Mouse (Mus musculus): Measurements from ENCODE around the gene Hspb9.

Hspb9 gene

DNA sequence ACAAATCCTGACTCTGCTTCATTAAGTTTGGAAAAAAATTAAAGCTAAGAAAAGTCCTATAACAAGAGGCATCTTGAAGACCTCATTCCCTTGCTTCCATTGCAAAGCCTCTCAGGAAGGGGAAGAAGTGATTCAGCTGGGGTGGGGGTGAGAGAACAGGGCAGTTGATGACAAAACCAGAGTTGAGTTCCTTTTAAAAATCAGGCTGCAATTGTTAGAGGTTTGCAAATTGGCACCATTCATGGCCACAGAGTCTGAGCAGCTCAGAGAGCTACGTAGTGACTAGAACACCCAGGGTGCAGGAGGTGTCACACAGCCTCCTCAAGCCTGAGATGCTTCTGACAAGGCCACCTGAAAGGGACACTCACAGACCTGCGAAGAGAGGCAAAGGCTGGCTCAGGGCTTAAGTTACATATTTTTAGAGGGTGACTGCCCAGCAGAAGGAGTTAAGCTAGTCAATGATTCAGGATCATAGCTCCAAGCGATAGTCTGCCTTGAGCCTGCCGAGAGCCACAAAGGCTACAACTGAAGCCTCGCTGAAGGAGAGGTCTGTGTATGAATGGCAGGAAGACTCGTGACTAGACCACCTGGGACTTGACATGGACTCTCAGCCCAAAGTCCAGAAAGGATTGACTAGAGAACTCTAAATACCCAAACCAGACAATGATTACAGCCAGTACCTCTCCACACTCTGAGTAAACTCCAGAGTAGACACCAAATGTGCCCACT, 17.0 kb downstream of the Hspb9 start:
- no peak for DNase-seq (ENCODE audit: low spot score)

DNA sequence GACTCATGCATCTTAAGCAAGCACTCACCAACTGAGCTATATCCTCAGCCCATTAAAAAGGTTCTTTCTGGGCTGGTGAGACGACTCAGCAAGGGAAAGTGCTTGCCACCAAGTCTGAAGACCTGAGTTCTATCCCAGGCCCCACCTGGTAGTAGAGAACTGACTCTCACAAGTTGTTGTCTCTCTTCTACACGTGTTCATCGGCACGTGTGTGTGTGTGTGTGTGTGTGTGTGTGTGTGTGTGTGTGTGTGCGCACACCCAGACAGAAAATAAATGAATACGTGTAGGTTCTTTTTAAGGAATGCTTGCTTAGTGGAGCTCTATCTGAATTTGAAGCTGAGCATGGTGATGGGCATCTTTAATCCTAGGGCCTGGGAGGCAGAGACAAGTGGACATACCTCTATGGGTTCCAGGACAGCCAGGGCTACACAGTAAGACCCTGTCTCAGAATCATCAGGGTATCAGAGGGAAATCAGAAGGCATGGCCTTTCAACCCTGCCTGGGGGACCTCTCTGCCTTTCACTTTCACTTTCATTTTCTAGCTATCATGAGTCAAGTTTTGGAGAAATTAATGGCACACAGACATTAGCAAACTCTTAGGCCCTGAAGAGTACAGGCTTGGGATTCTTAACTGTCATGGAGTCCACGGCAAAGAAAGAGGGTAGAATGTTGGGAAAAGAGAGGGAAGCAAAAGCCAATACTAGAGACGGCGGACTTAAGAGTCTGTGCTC, 21.6 kb downstream of the Hspb9 start:
- DNase-seq (ENCODE audit: low spot score): no peak

DNA sequence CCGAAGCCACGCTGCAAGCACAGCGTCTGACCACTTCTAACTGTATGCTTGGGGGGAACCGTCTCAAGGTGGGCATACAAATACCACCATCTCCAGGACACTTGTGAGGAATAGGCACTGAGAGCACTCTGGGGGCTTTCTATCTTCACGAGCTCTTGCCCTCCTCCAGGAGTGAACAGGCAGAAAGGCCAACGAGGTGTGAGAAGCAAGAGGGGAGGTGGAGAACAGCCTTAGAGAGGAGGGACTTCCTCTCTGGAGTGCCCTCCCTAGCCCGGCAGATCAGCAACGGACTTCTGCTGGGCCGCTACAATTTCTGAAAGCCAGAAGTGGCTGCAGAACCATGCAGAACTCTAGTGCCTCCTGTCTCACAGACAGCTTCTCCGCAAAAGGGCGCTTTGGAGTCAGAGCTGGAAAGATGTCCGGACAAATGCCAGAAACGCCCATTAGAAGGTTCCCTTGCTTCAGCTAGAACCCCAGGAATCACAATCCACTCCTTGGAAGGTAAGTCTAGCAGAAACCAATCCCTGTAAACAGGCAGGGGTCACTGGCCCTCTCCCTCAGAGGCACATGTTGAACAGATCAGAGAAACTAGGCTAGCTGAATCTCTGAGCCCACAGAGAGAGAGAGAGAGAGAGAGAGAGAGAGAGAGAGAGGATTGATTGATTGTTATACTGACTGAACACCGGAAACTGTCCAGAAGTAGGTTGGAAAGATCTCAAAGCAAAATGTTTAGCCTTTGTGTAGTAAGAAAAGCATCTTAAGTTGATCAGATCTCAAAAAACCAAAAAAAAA, 22.5 kb downstream of the Hspb9 start:
- no peak for DNase-seq (ENCODE audit: low spot score)

DNA sequence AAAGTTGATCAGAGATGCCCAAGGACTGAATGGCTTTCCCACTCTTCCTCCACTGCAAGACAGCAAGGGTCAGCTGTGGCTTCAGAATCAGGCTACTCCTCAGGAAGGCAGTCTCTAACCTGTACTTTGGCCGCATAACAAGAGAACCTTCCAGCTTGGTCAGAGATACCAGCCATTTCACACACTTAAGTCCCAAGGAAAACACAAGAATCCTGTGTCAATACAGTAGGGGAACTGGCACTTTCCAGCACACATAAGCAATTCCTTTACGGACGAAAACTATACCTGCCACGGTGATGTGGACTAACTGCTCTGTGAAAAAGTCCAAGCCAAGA, 23.1 kb downstream of the Hspb9 start:
- no peak for DNase-seq (ENCODE audit: low spot score)

DNA sequence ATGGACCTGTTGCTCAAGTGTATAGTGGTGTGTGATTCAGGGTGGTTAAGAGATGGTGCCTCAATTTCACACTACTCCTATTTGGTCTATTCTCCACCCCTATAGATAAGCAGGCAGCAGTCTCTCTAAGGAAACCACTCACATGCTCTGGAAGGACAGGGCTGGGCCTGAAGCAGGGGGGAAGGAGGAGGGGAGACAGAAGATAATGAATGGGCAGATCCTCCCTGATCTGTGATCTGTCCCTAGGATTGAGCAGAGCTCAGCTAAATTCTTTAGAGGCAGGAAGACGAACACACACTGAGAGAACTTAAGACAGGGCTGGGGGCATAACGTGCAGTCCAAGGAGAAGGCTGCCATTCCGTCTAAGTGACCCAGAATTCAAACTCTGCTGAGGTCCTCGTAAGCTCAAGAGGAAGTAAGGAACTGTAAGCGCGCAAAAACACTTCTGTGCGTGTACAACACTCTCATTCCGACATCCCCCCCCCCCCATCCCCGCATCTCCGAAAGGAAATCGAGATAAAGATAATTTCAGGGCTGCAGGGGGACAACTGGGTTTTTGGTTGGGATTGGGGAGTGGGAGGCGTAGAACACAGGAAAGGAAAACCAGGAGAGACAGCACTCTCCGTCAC, 23.6 kb downstream of the Hspb9 start:
- DNase-seq (ENCODE audit: low spot score): no peak

DNA sequence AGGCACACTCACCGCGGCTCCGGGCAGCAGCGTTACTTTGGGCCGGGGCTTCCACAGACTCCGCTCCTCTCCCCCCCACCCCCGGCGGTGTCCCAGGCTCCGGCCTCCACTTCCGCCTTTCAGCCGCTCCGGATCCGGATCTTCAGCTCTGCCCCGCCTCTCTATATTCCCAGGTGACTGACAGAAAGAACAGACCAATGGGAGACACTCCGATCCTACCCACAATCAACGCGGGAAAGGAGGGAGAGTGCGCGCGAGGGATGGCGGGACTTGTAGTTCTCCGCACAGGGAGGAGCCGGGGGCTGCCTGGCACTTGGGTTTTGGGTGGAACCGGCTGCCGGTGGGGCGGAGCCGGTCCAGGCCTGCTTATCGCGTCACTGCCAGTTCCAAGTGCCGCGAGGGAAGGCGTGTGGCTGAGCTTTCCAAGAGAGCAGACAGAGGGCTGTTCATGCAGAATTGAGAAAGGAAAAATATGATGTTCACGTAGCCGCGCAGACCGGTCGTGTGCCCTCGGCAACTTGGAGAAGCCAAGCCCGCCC, 24.5 kb downstream of the Hspb9 start, which contains the start of gene Rab5c:
Gene Rab5c (minus strand): TSS at position 150 of the 539 bp plus-strand sequence.
- DNase-seq (ENCODE audit: low spot score): peak; percentile 99

DNA sequence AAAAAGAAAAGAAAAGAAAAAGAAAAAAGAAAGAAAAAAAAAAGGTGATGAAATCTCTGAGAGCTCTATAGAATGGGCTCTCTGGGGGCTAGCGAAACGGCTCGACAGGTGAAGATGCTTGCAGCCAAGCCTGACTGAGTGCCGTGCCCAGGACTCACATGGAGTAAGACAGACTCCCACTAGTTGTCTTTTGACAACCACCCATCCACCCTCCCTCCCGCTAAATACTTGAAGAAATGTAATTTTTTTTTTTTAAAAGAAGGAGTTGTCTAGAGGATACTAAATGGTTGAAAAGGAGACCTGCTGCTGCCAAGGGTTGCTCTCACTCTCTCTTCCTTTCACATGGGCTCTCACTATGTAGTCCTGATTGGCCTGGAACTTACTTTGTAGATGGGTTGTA, 25.1 kb downstream of the Hspb9 start:
- DNase-seq (ENCODE audit: low spot score): no peak

DNA sequence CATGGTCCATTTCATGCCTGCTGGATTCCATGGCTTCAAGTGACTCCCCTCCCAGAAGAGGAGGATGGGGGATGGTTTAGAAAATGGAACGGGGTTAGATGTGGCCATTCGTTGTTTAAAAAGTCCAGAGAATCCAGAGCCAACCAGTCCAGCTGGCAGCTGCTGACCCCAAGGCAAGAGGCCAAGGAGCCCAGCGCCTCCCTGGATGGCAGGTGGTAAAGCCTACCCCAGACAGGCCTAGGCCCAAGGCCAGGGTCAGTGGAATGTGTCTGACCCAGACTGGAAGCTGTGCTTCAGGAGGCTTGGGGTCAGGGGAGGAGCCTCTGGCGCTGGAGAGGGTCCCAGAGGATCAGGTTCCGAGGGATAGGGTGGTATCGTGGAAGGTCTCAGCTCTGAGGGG, 27.7 kb downstream of the Hspb9 start:
- no peak for DNase-seq (ENCODE audit: low spot score)

DNA sequence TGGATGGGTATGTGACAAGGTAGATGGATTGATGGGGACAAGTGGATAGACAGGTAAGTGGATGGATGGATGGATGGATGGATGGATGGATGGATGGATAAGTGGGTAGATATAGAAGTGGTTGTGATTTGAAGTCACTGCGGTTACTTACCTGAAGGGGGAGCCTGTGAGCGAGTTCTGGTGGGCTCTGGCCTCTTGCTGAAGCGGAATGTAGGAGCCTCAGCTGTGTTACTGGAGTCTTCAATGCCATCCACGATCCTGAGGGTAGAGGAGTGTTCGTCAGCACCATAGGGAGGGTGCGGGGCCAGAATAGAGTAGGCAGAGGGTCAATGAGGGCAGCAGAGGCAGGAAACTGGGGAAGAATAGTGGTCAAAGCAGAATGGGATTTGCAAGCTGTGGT, 31.4 kb downstream of the Hspb9 start:
- DNase-seq (ENCODE audit: low spot score): peak; percentile 80

DNA sequence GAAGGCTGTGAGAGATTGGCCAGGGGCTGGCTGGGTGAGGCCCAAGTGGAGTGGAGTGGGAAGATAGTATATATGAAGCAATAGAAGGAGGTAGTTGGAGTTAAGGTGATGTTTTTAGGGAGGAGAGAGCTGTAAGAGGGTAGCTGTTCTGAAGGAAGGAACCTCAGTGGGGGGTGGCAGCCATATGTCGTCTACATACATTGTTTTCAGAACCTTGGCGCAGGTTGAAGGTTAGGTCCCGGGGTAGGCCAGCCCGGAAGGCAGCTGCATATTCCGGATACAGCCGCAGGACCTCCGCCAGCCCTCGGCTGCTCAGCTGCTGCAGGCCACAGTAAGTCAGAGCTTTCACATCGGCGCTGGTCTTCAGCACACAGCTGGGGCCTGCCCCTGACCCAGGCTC, 32.9 kb downstream of the Hspb9 start:
- DNase-seq (ENCODE audit: low spot score): no peak

DNA sequence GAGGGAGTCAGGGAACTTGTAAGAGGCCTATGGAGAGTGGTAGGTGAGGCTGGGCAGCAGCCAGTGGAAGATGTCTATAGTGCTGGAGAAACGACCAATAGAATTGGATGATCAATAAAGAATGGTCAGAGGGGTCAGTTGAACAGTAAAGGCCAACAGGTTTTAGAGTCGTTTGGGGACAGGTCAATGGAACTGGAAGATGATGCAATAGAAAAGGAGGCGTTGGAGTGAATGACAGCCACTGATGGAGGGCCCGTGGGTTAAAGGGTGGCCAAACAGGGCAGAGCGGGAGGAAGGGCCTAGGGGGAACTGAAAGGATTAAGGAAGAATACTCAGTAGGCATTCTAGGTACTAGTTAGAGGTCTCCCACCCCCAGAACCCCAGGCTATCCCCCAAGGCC, 33.5 kb downstream of the Hspb9 start:
- no peak for DNase-seq (ENCODE audit: low spot score)

DNA sequence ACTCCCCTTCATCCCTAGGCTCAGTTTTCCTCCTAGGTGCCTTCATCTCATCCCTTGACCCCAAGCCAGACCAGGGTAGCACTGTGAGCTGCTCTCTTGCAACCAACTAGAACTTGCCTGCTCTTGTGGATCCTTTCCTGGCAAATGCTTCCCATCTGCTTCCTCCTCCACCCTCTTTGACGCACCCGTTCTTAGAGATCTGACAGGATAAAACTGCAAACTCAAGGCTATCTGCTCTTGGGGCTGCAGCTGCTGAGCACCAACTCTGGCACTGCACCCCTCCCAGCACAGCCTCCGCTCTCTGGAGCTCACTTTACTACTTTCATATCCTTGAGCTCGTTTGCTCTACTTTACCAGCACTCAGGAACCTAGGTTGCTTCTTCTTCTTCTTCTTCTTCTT, 35.0 kb downstream of the Hspb9 start:
- DNase-seq (ENCODE audit: low spot score): no peak

DNA sequence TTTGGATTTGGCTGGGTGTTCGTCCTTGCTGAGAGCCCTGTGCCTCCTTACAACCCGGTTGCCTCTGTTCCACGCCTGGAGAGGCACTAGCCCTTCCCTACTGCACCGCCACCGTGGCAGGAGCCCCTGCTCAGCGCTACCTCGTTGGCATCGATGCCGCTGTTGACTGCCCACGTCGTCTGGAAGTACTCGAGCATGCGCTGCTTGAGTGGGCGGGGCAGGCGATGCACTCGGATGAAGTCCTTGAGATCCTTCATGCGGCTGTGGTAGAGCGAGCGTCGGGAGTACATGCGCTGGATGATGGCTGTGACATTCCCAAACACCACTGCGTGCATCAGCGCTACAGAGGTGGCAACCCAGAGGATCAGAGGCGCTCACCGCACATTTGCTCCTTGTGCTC, 35.8 kb downstream of the Hspb9 start:
- no peak for DNase-seq (ENCODE audit: low spot score)

DNA sequence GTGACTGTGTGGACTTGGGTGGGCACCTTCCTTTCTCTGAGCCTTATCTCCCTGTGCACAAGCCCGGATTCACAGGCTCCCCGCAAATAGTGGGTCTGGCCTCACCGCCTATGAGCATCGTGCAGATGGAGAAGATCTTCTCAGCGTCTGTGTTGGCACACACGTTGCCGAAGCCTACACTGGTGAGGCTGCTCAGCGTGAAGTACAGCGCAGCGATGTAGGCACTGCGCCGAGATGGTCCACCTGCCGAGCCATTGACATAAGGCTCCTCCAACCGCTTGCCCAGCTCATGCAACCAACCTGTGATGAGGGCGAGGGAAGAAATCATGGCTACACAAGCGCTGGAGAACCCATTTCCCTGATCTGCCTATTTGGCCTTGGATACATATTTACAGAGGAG, 36.5 kb downstream of the Hspb9 start:
- DNase-seq (ENCODE audit: low spot score): no peak

DNA sequence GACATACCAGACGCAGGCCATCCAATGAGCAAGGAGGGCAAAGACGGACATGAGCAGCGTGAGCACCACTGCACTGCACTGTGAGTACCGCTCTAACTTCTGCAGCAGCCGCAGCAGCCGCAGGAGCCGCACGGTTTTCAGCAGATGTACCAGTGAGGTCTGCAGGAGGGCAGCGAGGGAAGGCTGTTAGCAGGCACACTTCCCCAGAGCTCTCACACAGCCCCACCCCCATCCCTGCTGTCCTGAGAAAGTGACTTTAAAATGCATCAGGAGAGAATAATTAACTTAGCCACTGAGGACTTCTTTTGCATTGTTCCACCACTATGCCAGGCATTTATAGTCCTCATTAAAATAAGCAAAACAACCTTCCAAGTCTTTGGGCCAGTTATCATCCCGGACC, 38.6 kb downstream of the Hspb9 start:
- DNase-seq (ENCODE audit: low spot score): no peak

DNA sequence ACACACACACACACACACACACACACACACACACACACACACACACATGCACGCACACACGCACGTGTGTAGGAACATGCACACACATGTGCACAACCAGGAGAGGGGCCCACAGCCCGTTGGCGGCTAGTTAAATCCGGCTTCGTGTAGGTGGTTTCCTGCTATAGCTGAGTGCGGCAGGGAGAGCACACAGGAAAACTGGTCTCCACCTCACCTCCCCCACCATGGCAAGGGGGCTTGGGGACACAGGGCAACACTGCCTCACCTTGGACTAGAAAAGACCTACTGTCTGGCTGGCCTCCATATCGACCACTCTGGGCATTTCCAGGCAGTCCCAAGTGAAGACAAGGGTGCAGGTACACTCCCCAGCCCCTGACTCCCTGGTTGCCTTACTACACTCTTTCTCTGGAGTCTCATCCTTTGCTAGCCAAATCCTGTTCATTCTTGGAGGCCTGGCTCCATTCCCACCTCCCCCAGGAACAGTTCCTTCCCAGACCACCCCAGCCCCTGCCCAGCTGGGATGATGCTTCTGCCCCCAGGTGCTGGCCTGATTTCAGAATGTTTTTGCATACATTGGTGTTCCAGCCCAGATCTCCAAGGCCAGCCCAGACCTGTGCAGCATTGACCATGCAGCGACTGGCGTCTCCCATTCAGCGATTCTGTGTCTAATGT, 40.5 kb downstream of the Hspb9 start:
- DNase-seq (ENCODE audit: low spot score): no peak

DNA sequence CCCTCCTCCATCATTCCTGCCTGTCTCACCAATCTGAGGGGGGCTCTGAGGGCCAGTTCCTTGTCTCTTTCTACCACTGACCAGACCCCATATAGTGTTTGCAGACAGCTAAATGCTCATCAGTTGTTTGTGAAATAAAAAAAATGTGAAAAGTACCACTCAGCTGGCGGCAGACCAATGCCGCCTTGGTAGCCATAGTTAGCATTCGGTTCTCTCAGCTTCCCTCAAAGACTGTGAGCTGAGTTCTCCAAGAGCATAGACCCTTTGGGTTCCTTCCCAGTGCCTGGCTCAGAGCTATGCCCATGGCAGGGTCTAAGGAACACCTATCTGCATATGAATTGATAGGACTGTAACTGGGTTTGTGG, 41.0 kb downstream of the Hspb9 start:
- no peak for DNase-seq (ENCODE audit: low spot score)

DNA sequence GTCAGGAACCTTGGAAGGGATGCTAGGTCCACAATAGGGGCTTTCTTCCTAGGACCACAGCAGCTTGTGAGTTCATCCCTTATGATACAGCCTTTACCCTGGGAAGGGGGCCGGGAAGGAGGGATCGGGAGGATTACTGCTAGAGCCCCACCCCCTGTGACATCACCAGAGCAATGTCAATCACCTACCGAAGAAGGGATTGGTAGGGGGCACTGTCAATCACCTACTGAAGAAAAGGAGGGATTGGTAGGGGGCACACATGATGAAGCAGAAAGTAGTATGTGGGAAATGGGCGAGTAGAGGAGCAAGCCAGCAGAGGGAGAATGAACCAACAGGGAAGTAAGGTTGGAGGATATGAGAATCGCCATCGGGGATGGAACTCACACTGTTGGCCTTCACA, 42.8 kb downstream of the Hspb9 start:
- DNase-seq (ENCODE audit: low spot score): no peak

DNA sequence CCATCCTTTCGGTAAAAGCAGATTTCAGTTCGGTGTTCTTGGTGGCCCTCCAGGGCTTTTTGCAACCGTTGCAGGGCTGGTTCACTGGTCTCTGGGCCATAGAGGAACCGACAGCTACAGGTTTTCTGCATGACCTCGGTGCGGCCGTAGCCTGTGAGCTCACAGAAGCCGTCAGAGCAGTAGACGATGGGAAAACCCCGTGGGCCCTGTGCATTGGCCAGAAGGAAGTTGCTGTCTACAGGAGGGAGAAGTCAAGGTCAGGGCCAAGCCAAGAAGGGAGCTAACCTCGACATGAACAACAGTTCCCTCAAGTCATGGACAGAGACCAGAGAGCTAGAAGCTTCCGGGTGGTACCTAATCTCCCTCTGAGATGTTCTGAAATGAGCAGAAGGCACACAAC, 43.9 kb downstream of the Hspb9 start:
- no peak for DNase-seq (ENCODE audit: low spot score)

DNA sequence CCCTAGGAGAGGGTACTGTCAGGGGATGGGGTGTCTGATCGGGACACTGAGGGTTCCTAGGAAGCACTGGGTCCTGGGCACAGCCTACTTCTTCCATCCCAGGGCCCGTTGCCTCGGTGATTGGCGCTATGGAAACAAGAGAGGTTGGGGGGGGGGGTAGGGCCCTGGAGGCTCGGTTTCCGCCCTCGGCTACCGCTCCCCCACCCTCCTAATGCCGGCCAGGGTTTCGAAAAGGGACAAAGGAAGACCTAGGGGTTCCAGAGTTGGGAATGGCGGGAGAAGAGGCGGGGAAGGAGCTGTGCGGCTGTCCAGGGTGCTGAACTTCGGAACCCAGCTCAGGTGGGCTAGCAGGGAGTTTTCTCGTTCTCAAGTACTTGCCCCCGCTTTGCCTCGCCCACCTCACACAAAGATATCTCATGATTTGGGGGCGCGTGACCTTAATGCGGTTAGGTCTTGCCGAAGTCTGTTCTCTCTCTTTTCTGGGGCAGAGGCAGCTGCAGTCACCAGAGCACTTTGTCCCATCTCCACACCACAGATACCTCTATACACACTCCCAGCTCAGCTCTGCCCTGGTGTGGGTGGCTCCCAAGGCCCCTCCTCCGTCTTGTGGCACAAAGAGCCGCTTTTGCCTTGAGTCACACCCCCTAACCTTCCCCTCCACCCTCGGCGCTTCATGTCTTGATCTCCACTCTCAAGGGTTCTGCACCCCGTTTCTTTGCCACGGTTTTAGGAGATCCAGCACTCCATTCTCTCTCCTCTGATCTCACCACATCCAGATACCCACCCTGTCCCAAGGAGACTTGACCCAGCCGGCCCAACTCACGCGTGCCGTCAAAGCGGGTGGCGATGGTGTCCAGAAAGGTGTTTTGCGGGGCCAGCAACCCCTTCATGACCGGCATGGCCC, 45.3 kb downstream of the Hspb9 start:
- peak; percentile 74 for DNase-seq (ENCODE audit: low spot score)

Measured in retina, embryonic 14.5 days (tissue).